Mouse (Mus musculus): ENCODE measurements around the gene Map4.
"Not testable (repeated sequence)": the region's sequence is repeated elsewhere in the genome, so short reads cannot be mapped to it uniquely, and the experiment has no call there.

Map4 gene

DNA sequence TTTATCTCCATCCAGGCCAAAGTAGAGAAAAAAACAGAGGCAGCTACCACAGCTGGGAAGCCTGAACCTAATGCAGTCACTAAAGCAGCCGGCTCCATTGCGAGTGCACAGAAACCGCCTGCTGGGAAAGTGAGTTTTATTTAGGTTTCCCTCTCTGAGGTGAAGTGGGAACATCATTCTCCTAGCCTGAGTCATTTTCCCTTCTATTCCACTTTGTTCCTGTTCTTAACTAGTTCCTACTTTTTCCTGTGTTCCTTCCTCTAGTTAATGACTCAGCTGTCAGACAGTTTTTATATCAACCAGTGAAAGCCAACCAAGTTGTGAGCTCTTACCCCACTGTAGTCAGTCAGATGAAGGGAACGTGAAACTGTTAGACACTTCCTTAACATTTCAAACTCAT is 139.8 kb downstream of the Map4 start:
- no peak for DNase-seq

DNA sequence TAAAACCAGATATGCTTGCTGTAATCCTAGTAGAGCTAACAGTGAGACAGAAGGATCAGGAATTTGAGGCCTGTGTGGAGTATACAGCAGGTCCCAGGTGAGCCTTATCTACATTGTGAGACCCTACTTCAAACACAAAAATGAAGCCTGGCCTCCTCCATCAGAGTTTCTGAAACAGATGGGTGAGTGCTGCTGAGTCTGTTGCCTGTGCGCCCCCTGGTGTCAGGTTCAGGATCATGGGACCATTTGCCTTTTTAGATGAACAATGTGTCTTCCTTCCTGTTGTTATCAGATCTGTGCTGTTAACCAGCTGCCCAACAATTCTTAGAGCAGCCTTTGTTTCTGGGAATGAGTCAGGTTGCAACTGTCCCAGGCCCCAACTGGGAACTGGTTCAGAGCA is 140.6 kb downstream of the Map4 start:
- DNase-seq, result peak; percentile 80

DNA sequence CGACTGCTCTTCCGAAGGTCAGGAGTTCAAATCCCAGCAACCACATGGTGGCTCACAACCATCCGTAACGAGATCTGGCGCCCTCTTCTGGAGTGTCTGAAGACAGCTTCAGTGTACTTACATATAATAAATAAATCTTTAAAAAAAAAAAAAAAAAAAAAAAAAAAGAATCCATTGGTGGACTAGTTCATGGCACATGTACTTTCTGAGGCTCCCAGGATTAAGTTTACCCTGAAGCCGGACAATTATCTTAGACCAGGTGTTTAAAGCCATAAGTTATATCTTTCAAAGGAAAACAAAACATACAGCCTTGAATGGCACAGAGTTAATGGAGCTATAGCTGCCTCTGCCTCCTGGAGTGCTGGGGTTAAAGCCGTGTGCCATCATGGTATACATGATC is 145.2 kb downstream of the Map4 start:
- not testable (repeated sequence) for DNase-seq

DNA sequence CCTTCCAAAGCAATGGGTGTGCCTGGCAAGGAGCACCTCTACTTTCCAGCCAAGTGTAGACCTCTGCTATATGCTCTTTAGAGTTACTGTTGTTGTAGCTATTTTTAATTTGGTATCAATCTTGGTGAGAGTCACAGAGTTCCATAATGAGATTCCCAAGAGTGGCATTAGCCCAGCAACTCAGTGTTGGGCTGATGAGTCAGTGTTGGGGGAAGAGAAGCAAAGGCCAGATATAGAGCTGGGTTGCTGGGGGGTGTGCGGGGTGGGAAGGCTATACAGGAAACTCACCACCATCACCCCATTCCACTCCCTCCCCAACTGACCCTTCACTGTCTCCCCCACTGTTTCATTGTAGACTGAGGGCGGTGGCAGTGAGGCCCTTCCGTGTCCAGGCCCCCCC is 149.8 kb downstream of the Map4 start:
- no peak for DNase-seq

DNA sequence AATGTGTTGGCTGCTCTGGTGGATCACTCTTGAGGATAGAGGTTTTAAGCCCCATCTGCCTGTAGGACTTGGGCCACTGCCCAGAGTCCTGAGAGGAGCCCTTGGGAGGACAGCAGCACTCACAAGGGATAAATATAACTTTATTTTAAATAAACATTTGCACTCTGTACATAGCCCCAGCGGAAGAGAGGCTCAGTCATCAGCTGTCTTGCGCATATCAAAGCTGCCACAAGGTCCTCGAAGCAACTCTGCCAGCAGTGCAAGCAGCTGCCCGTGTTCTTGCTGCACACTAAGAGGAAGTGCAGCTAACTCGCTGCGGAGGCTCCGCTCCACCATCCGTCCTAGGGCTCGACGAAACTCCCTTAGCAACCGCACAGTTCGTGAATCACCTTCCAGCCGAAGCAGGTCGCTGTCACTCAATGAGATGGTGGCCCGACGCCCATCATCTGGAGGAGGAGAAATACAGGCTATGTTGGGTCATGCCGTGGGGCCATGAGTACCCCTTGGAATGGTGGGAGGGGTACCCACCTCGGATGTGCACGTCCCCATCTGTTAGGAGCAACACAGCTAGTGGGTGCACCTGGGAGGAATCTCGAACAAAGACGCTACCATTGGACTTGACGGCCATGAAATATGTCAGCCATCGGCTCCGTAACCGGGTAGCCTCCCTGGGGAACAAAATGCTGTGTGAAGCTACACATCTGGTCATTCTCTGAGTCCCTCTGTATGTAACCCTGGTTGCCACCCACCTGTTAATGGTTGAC is 153.1 kb downstream of the Map4 start:
- DNase-seq, result no peak

DNA sequence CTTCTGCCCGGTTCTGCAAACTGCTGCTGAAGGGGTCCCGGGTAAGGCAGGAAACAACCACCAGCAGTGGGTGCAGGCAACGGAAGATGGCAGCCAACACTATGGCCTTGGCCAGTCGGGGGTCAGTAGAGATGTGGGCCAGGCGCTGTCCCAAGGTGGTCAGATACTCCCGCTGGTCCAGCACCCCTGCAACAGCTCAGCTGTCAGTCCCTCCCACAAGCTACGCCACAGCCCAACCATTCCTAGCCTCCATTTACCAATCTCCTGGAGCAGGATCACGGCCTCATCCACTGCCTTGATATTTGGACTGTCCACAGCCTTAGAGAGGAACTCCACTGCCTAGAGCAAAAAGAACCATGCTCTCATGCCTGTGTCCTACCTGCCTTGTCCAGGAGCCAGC is 154.4 kb downstream of the Map4 start:
- DNase-seq, result no peak

DNA sequence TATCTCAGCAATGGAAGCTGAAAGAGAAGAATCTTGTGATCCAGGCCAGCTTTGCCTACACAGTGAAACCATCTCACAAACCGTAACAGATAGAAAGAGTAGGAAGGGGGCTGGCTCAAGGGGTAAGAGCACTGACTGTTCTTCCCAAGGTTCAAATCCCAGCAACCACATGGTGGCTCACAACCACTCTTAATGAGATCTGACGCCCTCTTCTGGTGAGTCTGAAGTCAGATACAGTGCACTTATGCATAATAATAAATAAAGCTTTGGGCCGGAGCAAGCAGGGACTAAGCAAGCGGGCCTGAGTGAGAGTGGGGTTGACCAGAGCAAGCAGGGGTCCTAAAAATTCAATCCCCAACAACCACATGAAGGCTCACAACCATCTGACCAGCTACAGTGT is 162.0 kb downstream of the Map4 start:
- no peak for DNase-seq

DNA sequence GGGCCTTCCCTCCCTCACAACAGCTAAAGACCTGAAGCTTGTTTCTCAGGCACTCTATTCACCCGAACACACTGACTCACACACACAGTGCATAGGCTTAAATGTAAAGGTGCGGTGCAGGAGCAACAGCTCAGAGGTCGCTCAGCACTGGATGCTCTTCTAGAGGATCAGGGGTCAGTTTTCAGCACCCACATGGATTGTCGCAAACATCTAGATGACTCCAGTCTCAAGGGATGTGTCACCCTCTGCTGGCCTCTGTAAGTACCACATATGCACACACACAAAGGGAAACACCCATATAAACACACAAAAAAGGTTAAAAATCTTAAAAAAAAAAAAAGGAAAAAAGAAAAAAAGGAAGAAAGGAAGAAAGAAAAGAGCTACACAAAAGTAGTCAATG is 163.5 kb downstream of the Map4 start:
- DNase-seq, result no peak

DNA sequence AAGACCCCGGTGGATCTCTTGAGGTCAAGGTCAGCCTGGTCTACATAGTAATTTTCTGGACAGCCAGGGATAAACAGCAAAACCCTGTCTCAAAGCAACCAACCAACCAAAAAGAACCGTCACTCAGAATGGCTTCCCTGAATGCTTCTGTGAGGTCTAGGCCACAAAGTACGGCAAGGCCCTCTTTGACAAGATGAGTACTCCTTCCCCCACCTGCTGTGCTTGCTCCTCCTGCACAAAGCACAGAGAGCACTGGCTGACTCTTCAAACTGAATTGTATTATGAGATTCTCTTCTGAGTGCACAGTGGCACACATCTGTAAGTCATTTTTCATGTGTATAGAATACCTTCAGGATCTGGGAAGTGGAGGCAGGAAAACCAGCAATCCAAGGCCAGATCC is 166.5 kb downstream of the Map4 start:
- DNase-seq, result no peak

DNA sequence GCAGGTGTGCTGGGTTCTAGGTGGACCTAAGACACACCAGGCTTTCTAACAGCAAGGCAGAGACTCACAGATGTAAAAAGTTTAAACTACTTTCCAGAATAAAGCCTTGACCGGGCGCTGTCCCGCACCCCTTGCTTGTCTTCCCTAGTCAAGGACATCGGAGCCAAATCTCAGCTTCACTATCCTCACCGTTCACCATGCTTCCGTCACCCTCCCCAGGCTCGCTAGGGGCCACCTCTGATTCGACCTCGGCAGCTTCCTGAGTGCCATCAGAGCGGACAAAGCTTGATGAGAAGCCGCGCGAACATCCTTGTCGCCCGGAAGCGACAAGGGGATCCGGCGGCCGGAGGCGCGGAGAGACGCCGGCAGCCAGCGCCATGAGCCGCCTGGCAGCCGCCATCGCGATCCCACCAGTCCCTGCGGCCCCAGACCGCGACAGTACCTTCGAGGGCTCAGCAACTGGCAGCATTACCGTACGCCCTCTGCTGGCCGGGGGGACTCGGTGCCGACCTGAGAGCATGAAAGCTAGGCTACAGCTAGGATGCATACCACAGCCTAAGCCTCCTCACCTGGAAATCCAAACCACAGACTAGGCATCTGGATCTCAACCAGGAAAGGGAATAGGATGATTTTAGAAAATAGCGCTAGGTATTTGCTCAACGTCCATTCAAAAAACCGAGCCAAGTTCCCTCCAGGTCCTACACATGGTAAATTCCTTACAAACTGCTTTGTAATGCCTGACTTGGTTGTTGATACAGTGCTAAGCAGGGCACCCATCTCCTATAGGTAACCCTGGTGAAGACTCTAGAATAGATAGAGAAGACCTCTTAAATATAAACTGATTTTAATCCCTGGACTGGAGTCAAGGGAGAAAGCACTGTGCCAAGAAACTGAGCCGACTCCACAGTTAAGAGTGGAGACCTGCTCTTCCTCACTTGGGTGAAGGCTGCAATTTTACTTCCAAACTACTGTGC is 169.7 kb downstream of the Map4 start:
- DNase-seq, result peak; percentile 90

DNA sequence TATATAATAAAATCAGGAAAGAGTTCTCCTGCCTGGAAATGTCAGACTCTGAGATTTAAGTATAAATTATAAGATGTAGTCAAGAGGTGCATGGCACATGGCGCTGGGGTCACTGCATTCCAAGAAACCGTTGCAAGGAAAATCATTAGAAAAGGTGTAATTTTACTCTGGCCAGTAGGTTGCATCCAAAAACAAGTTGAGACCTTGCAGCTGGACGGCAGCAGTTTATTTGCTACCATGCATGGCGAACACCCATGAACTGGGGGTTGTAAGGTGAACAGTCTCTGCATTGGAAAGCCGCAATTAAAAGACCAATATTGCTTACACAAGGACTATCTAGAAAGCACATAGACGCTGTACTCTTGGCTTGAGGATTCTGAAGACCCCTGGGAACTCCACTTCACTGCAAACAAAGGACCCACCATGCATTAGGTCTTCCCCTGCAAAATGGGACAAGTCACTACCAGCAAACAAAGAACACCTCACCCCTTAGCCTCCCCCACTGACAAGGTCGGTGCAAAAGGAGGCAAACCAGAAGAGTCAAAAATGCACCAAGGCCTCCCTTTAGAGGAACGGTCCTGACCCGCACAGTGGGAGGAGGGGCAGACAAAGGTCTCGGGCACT is 185.2 kb downstream of the Map4 start:
- no peak for DNase-seq

DNA sequence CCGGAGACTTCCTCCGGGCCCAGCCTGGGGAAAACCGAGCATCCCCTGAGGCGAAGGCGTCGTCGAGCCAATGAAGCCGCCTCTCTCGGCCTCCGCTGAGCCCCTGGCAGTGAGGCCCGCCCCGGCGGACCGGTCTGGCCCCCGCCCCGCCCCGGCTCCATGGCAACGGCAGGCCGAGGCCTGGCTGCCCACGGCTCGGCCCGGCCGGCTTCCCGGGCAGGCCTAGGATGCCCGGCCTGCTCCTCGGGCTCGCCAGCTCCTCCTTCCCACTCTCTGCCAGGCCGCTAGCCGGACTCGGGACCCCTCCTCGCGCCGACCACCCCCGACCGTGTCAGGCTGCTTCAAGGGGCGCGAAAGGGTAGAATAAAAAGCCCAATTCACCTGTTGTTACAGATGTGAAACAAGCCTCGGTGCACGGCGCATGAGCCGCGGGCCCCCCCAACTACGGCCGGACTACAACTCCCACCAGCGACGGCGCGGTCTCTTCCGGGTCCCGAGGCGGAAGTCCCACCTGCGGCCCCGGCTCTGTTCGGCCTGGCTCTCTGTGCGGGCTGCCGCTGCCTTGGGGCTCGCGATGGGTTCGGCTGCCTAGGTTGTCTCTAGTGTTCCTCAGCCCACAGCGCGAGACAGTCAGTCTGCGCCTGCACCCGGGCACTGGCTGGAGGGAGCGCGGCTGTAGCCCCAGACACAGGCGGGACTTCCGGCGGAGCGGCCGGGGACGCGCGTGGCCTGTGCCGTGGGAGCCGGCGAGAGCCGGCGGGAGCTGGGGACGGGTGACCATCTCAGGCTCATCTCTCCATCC is 185.9 kb downstream of the Map4 start, which contains the start of gene Smarcc1:
Gene Smarcc1, plus strand, starts transcription at position 732 of the 802 bp plus-strand sequence.
- DNase-seq, result peak; percentile 86

DNA sequence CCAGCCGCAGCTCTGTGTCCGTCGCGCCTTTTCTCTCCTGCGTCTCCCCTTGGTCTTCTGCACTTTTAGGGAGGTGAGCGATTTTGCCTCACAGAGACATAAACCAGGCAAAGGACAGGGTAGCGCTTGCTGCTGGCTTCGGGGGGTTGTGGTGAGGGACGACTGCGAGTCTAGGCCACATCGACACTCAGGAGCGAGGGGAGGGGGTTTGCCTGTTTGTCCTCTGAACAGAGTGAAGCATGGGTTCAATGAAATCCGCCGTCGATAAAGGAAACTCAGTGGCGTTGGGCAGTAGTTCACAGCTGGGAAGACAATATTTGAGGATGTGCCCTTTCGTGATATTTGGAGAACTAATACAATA is 186.5 kb downstream of the Map4 start, which contains the start of gene Dhx30:
Gene Dhx30, minus strand, starts transcription at position 52 of the 361 bp plus-strand sequence.
- no peak for DNase-seq

DNA sequence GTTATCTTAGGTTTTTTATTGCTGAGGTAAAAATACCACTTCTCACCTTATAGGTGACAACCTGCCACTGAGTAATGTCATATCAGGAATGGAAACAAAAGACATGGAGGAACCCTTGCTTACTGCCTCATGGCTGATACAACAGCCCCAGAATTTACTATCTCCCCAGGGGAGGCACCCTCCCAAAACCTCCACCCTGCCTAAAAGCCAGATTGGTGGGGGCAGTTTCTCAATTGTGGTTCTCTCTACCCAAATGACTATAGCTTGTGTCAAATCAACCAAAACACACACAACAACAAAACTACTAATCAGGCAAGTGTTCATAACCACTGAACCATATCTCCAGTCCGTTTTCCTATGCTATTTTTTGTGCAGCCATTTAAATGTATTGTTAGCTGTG is 187.0 kb downstream of the Map4 start:
- DNase-seq, result no peak

DNA sequence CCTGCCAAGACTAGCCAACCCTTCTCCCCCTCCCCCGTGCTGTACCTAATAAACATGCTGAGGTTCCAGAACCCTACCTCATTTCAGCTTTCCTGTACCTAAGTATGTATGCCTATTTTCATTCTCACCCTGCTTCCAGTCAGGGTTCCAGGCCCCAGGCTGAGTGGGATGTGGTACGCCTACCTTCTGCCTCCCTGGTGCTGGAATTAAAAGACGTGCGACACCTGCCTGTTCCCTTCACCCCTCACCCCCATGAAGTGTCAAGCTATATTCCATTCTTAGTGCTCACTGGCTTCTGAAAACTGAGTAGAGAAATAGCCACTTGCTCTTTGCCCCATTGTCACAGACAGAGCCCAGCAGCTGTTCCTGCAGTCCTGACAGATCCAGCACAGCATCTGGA is 190.2 kb downstream of the Map4 start:
- DNase-seq, result no peak

DNA sequence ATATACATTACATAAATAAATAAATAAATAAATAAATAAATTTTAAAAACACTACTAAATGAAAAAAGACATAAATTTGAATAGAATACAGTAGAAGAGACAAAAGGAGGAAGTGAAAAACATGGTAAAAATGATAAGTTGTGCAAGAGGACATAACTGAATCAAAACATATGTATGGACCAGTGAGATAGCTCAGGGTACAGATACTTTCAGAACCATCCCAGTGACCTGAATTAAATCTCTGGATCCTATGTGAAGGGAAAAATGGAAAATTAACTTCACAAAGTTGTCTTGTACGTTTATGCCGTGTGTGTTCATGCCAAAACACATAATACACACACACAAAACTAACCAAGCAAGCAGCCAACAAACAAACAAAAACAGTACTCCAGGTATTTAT is 192.1 kb downstream of the Map4 start:
- no peak for DNase-seq

DNA sequence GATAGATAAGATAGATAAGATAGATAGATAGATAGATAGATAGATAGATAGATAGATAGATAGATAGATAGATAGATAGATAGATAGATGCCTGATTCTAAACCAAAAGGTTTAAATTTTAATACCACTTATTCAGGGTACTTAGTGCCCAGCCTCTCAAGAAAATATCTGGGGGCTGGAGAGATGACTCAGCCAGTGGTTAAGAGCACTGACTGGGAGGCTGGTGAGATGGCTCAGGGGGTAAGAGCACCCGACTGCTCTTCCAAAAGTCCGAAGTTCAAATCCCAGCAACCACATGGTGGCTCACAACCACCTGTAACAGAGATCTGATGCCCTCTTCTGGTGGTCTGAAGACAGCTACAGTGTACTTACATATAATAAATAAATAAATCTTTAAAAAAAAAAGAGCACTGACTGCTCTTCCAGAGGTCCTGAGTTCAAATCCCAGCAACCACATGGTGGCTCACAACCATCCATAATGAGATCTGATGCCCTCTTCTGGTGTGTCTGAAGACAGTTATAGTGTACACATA is 192.8 kb downstream of the Map4 start:
- DNase-seq, result not testable (repeated sequence)

DNA sequence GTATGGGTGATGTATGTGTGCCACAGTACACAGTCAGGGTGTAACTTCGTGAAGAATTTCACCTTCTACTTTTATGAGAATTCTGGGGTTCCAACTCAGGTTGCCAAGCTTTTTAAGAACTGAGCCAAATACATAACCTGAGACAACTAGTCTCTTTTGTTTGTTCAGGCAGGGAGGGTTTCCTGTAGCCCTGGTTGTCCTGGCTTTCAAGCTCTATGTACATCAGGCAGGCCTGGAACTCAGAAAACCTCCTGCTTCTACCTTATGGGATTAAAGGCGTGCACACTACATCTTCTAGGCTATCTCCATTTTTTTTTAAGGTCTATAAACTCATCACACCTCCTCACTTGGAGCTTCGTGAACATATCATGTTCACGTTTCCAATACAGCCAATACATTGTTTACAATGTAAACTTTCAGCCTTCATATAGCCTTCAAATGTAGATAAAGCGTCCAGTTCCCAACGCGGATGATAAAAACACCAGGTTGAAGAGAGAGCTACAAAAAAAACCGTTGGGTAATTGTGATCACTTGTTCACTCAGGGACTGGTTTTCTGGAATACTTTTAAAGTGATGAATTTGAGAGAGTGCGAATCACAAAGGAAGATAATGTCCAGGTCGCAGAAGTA is 199.8 kb downstream of the Map4 start:
- DNase-seq, result no peak

DNA sequence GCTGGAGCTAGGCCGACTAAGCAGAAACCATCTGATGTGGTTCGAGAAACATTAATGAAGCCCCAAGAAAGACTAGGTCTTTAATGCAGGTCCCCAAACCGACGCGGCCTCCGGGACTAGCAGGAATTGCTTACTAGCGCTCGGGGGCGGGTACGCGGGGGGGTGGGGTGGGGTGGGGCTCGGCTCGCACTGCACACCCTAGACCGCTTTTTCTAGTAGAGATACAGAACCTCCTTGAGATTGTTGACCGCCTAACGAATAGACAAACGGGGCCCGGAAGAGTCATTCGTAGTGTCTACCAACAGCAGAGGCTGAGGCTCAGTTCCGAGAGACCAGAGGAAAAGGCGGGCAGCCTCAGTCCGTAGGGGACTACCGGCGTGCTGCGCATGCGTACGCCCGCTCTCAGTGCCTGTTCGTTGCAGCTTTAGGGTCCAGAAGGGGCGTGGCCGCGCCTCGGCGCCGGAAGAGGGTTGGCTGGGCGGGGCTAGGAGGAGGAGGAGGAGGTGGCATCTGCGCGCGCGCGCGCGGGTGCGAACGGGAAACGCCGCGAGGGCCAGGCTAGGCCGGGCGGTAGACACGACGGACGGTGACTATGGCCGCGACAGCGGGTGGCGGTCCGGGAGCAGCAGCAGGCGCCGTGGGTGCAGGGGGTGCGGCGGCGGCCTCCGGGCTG is 200.4 kb downstream of the Map4 start:
- peak; percentile 99 for DNase-seq

DNA sequence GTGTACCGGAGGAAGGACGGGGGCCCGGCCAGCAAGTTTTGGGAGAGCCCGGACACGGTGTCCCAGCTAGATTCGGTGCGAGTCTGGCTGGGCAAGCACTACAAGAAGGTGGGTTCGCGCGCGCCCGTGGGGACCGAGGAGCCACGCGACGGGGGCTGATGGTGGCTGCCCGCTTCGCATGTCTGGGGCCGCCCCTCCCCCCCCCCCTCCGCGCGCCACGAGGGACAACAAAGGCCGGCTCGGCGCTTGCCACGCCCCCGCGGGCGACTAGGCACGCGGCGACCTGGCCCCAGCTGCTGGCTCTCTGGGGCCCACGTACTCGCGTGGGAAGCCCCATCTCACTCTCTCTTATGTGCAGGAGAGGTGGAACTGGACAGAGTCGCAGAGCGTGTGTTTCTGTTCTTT is 200.9 kb downstream of the Map4 start:
- no peak for DNase-seq

DNA sequence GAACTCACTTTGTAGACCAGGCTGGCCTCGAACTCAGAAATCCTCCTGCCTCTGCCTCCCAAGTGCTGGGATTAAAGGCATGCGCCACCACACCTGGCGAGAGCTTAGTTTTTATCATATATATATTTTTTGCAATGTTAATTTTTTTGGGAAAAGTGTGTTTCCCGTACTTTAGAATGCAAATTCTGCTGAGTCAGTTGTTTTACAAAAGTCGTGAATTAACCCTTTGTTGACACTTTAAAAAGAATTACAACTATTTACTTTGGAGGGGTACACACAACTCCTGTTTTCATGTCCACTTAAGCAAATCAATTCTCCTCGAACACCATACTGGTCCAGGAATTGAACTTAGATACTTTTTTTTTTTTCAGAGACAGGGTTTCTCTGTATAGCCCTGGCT is 201.7 kb downstream of the Map4 start:
- no peak for DNase-seq
